Mouse (Mus musculus): ENCODE data around the gene Hist2h2be. TPM values are rescaled to one million over a fixed set of nuclear protein-coding genes. Genes with fewer than 3 reads are reported as not detected.

Gene Hist2h2be
- polyA plus RNA-seq, 1 experiment from 2014 or later = 3.4 TPM

DNA sequence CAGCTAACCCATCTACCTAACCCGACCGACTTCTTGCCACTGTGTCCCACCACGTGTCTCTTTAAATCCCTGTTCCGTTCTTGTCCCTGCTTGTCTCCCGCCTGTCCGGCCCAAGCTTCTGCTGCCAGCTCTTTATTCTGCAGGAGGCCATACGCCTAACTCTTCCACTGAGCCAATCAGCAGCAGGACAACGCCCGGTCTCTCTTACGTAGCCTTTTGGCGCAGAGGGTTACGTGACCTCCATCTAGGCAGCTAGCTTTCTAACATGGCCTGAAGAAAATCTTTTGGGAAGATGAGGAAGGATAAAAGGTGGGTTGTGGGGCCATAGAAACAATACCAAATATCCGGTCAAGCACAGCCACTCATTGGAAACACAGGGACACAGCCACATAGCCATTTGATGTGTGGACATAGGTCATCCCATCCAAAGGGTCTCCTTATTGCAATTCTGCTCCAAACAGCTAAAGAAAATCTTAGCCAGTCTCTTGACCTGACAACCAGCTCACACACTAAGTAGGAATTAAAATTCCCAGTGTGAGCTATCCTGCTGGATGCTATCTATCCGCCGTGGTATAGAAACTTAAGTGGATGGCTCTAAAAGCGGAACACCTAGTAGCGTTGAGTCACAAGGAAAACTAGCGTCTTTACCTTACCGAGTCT is 41.4 kb downstream of the Hist2h2be start:
- TF ChIP-seq CTCF (IDR thresholded peaks at IDR 0.05; ENCODE audit: low read depth) (no peak), EP300 (optimal IDR thresholded peaks at IDR 0.05) (no peak)
- DNase-seq (ENCODE audit: low spot score) (peak; percentile 80), ATAC-seq (ENCODE audit: low FRiP score, low TSS enrichment) (peak; percentile 86)
- Histone ChIP-seq H3K4me3 (ENCODE audit: low read depth, low read length) (peak overlapping the region; percentile 65), H3K4me2 (replicated peaks; ENCODE audit: low read depth) (peak overlapping the region; percentile 65), H3K9ac (ENCODE audit: low read length) (peak overlapping the region; percentile 83), H3K27me3 (ENCODE audit: control insufficient read depth, insufficient read depth, low read length) (no peaks in the 10 kb centered on the region), H3K4me1 (replicated peaks; ENCODE audit: control insufficient read depth, insufficient read depth) (0 out of 2 replicates have a peak, but pooled peaks cover 2% of the 10 kb centered on the region), H3K36me3 (ENCODE audit: control insufficient read depth, insufficient read depth, low read length) (no peaks in the 10 kb centered on the region), H3K27ac (replicated peaks) (peak overlapping the region; percentile 98), H3K9me3 (ENCODE audit: control insufficient read depth, low read length) (no peaks in the 10 kb centered on the region)
- WGBS = 2% methylated on average over 19 of the region's 19 CpGs

DNA sequence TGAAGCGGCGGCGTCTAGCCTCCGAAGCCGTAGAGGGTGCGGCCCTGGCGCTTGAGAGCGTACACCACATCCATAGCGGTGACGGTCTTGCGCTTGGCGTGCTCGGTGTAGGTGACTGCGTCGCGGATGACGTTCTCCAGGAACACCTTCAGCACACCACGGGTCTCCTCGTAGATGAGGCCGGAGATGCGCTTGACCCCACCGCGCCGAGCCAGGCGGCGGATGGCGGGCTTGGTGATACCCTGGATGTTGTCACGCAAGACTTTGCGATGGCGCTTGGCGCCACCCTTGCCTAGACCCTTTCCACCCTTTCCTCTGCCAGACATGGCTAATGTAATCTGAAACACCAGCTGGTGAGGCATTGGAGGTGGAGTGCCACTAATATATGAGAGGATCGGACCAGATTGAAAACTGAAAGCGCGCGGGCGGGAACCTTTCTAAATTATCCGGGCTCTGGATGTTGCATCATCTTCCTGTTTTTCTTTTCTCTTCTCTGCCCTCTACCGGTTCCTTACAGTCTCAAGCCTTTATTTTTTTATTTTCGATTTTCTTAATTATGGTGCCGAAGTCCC is 42.1 kb downstream of the Hist2h2be start, which contains the start of gene Hist2h4:
Gene Hist2h4 (minus strand): TSS at position 333 of the 572 bp plus-strand sequence.
- TF ChIP-seq CTCF (IDR thresholded peaks at IDR 0.05; ENCODE audit: low read depth) (peak; percentile 73), EP300 (optimal IDR thresholded peaks at IDR 0.05) (peak; percentile 97)

DNA sequence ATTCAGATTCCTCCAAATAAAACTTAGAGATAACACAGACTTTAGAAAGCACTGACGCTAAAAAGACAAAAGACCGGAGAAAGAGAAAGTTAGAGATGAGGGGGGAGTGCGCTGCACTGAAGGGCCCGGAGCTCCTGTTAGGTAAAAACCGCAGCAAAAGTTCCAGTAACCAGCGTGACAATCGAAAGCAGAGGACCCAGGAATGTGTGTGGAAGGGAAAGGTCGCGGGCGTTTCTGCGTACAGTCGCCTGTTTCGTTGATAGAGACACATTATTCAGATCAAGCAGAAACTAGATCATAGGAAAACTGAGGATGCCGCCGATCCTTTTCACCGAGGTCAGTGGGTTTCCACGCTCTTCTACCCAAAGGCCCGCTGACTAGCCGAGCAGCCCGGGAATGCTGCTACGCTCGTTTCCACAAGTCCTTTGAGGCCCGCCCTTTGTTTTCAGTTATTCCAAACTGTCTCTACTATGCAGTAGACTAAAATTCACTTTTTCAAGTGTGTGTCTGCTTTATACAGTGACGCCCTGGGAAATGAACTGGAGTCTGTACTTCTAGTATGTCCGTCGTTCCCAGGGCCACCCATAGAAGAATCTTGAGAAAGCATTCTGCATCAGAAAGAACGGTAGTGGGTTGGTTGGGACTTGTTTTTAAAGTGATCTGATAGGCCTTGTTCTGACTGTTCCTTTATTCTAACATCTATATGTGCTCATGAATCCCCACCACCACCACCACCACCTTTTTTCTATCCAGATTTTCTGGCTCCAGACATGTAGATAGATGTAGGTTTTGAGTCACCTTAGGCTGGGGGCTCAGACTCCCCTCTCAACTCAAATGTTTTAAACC is 42.9 kb downstream of the Hist2h2be start:
- Histone ChIP-seq H3K9me3 (ENCODE audit: control insufficient read depth, low read length) (no peaks in the 10 kb centered on the region), H3K4me1 (replicated peaks; ENCODE audit: control insufficient read depth, insufficient read depth) (0 out of 2 replicates have a peak, but pooled peaks cover 2% of the 10 kb centered on the region), H3K4me3 (ENCODE audit: low read depth, low read length) (peak overlapping the region; percentile 65), H3K27ac (replicated peaks) (peak overlapping the region; percentile 98), H3K36me3 (ENCODE audit: control insufficient read depth, insufficient read depth, low read length) (no peaks in the 10 kb centered on the region), H3K27me3 (ENCODE audit: control insufficient read depth, insufficient read depth, low read length) (no peaks in the 10 kb centered on the region), H3K4me2 (replicated peaks; ENCODE audit: low read depth) (peak overlapping the region; percentile 65), H3K9ac (ENCODE audit: low read length) (peak overlapping the region; percentile 73)
- peak; percentile 66 for DNase-seq (ENCODE audit: low spot score)
- 3% methylated on average over 27 of the region's 27 CpGs for WGBS
- TF ChIP-seq CTCF (IDR thresholded peaks at IDR 0.05; ENCODE audit: low read depth) (no peak), EP300 (optimal IDR thresholded peaks at IDR 0.05) (peak; percentile 83)
- ATAC-seq (ENCODE audit: low FRiP score, low TSS enrichment) = peak; percentile 42

More for the DNA sequence above, 42.1 kb downstream of the Hist2h2be start, which contains the start of gene Hist2h4:
- peak within 1 kb of the TSS; percentile 65 for H3K4me2 ChIP-seq (replicated peaks; ENCODE audit: low read depth)
- H3K9ac ChIP-seq (ENCODE audit: low read length) = peak within 1 kb of the TSS; percentile 83
- H3K27me3 ChIP-seq (ENCODE audit: control insufficient read depth, insufficient read depth, low read length) = no peaks in the 10 kb centered on the region
- no peaks in the 10 kb centered on the region for H3K9me3 ChIP-seq (ENCODE audit: control insufficient read depth, low read length)
- ATAC-seq (ENCODE audit: low FRiP score, low TSS enrichment) (peak; percentile 88), DNase-seq (ENCODE audit: low spot score) (peak; percentile 94)
- under 1% methylated on average over 40 of the region's 40 CpGs for WGBS
- no peaks in the 10 kb centered on the region for H3K36me3 ChIP-seq (ENCODE audit: control insufficient read depth, insufficient read depth, low read length)
- H3K27ac ChIP-seq (replicated peaks) = peak within 1 kb of the TSS; percentile 98
- H3K4me1 ChIP-seq (replicated peaks; ENCODE audit: control insufficient read depth, insufficient read depth) = 0 out of 2 replicates have a peak, but pooled peaks cover 2% of the 10 kb centered on the region
- H3K4me3 ChIP-seq (ENCODE audit: low read depth, low read length) = peak within 1 kb of the TSS; percentile 65

DNA sequence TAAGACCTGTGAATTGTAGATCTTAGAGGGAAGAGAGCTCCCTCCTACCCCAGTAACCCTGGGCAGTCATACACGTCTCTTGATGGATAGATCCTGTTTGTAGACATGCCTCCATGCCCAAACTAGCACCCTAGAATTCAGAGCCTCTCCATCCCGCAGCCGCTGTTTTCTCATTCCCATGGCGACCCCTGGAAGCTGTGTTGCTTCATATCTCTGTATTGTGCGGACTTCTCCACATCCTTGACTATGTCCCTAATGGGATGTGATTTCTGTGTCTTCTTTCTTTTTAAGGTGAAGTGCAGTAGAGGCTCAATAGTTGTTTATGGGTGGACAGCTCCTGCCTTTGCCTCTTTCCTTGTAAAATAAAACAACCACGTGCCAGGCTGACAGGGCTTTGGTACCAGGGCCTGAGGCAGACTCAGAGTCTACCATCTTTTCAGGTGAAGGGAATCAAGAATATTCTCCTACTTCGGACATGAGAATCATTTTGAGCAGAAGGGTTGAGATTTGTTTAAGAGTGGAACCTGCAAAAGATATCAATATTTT is 43.6 kb downstream of the Hist2h2be start:
- Histone ChIP-seq H3K27me3 (ENCODE audit: control insufficient read depth, insufficient read depth, low read length) (no peaks in the 10 kb centered on the region), H3K36me3 (ENCODE audit: control insufficient read depth, insufficient read depth, low read length) (no peaks in the 10 kb centered on the region), H3K9me3 (ENCODE audit: control insufficient read depth, low read length) (no peaks in the 10 kb centered on the region), H3K4me1 (replicated peaks; ENCODE audit: control insufficient read depth, insufficient read depth) (0 out of 2 replicates have a peak, but pooled peaks cover 2% of the 10 kb centered on the region), H3K9ac (ENCODE audit: low read length) (peak overlapping the region; percentile 73), H3K27ac (replicated peaks) (peak overlapping the region; percentile 98), H3K4me2 (replicated peaks; ENCODE audit: low read depth) (peak overlapping the region; percentile 65), H3K4me3 (ENCODE audit: low read depth, low read length) (peak overlapping the region; percentile 65; the same call in 1 of the 2 replicates)
- ATAC-seq (ENCODE audit: low FRiP score, low TSS enrichment) (no peak), DNase-seq (ENCODE audit: low spot score) (no peak)
- 68% methylated on average over 7 of the region's 7 CpGs for WGBS
- TF ChIP-seq CTCF (IDR thresholded peaks at IDR 0.05; ENCODE audit: low read depth) = no peak
- TF ChIP-seq EP300 (optimal IDR thresholded peaks at IDR 0.05) = no peak

DNA sequence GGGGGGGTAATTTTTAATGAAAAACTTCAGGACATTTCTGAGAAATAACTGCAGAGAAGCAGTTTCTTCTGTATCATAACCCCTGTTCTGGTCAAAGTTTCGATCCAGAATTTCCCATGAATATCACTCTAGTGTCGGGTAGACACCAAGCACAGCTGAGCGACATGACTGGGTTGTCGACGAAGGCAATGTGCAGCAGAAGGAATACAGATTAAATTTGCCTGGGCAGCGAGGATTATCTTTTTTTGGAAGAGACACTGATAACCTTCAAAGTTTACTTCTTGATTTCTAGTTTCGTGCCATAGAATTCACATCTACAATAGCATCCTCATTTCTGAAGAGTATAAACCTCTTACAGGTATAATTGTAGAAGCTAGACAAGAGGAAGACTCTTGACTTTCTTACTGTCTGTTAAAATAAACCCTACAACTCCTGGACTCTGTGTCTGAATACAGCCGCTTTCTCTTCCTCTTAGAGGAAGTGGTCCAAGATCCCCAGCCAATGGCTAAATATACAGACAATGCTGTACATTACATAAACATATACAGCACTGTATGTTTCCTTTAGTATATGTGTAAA is 45.3 kb downstream of the Hist2h2be start:
- Histone ChIP-seq H3K9ac (ENCODE audit: low read length) (no peak overlapping the region), H3K27ac (replicated peaks) (no peak overlapping the region), H3K4me3 (ENCODE audit: low read depth, low read length) (no peak overlapping the region), H3K36me3 (ENCODE audit: control insufficient read depth, insufficient read depth, low read length) (no peaks in the 10 kb centered on the region), H3K9me3 (ENCODE audit: control insufficient read depth, low read length) (no peaks in the 10 kb centered on the region), H3K27me3 (ENCODE audit: control insufficient read depth, insufficient read depth, low read length) (no peaks in the 10 kb centered on the region), H3K4me1 (replicated peaks; ENCODE audit: control insufficient read depth, insufficient read depth) (0 out of 2 replicates have a peak, but pooled peaks cover 2% of the 10 kb centered on the region), H3K4me2 (replicated peaks; ENCODE audit: low read depth) (no peak overlapping the region)
- TF ChIP-seq EP300 (optimal IDR thresholded peaks at IDR 0.05) (no peak), CTCF (IDR thresholded peaks at IDR 0.05; ENCODE audit: low read depth) (no peak)
- 84% methylated on average over 8 of the region's 8 CpGs for WGBS
- ATAC-seq (ENCODE audit: low FRiP score, low TSS enrichment) (no peak), DNase-seq (ENCODE audit: low spot score) (no peak)
